In the genomic region with DNA sequence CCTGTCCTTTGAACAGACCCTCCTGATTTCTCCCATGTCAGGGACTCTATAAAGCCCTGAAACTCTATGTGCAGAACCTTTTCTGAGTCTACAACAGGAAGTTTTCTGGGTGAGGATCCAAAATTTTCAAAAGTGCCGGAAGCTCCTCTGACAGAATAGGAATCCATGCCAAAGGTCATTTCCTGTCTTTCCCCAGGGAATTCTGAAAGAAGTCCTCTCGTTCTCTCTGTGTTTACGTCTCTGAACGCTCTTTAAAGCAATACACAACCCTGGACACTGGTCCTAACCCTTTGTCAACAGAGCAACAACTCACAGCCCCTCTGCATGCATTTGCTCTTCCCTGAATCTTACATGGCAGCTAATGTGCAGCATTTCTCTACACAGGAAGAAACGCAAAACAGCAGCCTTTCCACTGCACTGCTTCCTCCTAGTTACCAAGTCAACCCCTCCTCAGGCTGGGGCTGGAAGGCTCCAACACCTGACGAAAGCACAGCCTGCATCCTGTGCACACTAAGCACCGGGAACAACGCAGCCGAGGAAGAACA, we compare ENCODE assay signal across 10 mouse cellular contexts. TPM values are rescaled to one million over a fixed set of nuclear protein-coding genes. Genes with fewer than 3 reads are reported as not detected.
A peak's percentile ranks its signal among the peaks of the same experiment; 100 is the strongest.
DNase-seq lines count a peak whose midpoint lies in the region; ATAC-seq and TF ChIP-seq lines count a peak whose summit lies in the region.
"Had no signal": no experiment of that assay in that cellular context is flagged by ENCODE, and none has a peak within 500 bp of the region (broad histone marks: within the 10 kb centered on the region; RNA-seq: fewer than 3 reads in every experiment).

No protein-coding gene starts in this region.

- 56% methylated on average over 9 of the region's 9 CpGs for WGBS in heart, postnatal 0 days
- 88% methylated on average over 9 of the region's 9 CpGs for WGBS in forebrain, postnatal 0 days

- H3K9me3 ChIP-seq in heart, postnatal 0 days (replicated peaks; ENCODE audit: control insufficient read depth, low read length): no peaks in the 10 kb centered on the region
- H3K9me3 ChIP-seq in forebrain, postnatal 0 days (ENCODE audit: low read length): no peaks in the 10 kb centered on the region

- peak overlapping the region; percentile 80 for H3K27ac ChIP-seq in heart, postnatal 0 days (ENCODE audit: low read depth)
- H3K27ac ChIP-seq in forebrain, postnatal 0 days (ENCODE audit: low read depth, low read length): no peak overlapping the region

- H3K4me3 ChIP-seq in heart, postnatal 0 days (ENCODE audit: low read depth, low read length): no peak overlapping the region
- no peak overlapping the region for H3K4me3 ChIP-seq in forebrain, postnatal 0 days (ENCODE audit: low read depth, low read length)

- DNase-seq in adrenal gland, postnatal 10 days: peak; percentile 48
- DNase-seq in adrenal gland, adult 8-10 months: no peak
- peak; percentile 50 for DNase-seq in adipocyte (ENCODE audit: low spot score)
- DNase-seq in heart, postnatal 0 days (ENCODE audit: low spot score): peak; percentile 34
- DNase-seq in kidney, postnatal 4 days: peak; percentile 23 to 50
- no peak for DNase-seq in urinary bladder, adult 18-20 months (ENCODE audit: low spot score in 2 of 2)
- no peak for DNase-seq in forebrain, postnatal 0 days
- DNase-seq: cerebellum, postnatal 36 days had no signal

- peaks cover 67% of the 10 kb centered on the region for H3K36me3 ChIP-seq in heart, postnatal 0 days (replicated peaks; ENCODE audit: control insufficient read depth, insufficient read depth, low read length)
- peaks cover 80% of the 10 kb centered on the region for H3K36me3 ChIP-seq in forebrain, postnatal 0 days (ENCODE audit: insufficient read depth)

- H3K4me1 ChIP-seq in heart, postnatal 0 days (ENCODE audit: control insufficient read depth, insufficient read depth): no peaks in the 10 kb centered on the region
- no peaks in the 10 kb centered on the region for H3K4me1 ChIP-seq in forebrain, postnatal 0 days (ENCODE audit: insufficient read depth)

- TF ChIP-seq CTCF in heart, postnatal 0 days (IDR thresholded peaks at IDR 0.05; ENCODE audit: low read depth): no peak
- no peak for TF ChIP-seq CTCF in forebrain, postnatal 0 days (IDR thresholded peaks at IDR 0.05; ENCODE audit: low read depth)

- no peak overlapping the region for H3K4me2 ChIP-seq in heart, postnatal 0 days (ENCODE audit: low read depth, low read length)
- H3K4me2 ChIP-seq in forebrain, postnatal 0 days (ENCODE audit: low read depth): no peak overlapping the region

- no peaks in the 10 kb centered on the region for H3K27me3 ChIP-seq in heart, postnatal 0 days (ENCODE audit: control insufficient read depth, insufficient read depth, low read length)
- H3K27me3 ChIP-seq in forebrain, postnatal 0 days (ENCODE audit: insufficient read depth, low read length): no peaks in the 10 kb centered on the region
- H3K27me3 ChIP-seq: Patski had no signal

- no peak for TF ChIP-seq EP300 in heart, postnatal 0 days (IDR thresholded peaks at IDR 0.05; ENCODE audit: low read depth)

- no peak overlapping the region for H3K9ac ChIP-seq in heart, postnatal 0 days (replicated peaks; ENCODE audit: low read depth, low read length)
- no peak overlapping the region for H3K9ac ChIP-seq in forebrain, postnatal 0 days

- peak; percentile 64 for ATAC-seq in heart, postnatal 0 days (ENCODE audit: insufficient read depth, low read depth)
- no peak for ATAC-seq in forebrain, postnatal 0 days
- ATAC-seq in cerebellum, adult (ENCODE audit: insufficient number of reproducible peaks, low FRiP score, low TSS enrichment): no peak
- ATAC-seq: Patski had no signal

RNA-seq across cellular contexts. Expression of a gene that starts 17.5 kb away (rescaled TPM):
- total RNA-seq in adrenal gland, postnatal 10 days (2021): 10 to 100 TPM; 36.9 to 37.0 TPM
- 10 to 100 TPM; 30.0 to 55.3 (median 45.3) TPM for total RNA-seq in adrenal gland, adult 8-10 months (2022)
- 19.7 and 20.7 TPM in 2 replicates for total RNA-seq in heart, postnatal 0 days (2014; rRNA removed; ENCODE audit: low replicate concordance)
- polyA plus RNA-seq in heart, postnatal 0 days (2015; fragmentation: Nextera tagmentation; extraction: Ambion mirVana): 39.6 and 44.4 TPM in 2 replicates
- total RNA-seq in forebrain, postnatal 0 days (2014; rRNA removed): 27.9 and 29.8 TPM in 2 replicates
- 28.0 and 41.0 TPM in 2 replicates for polyA plus RNA-seq in forebrain, postnatal 0 days (2015; fragmentation: Nextera tagmentation; extraction: Ambion mirVana)

RNA-seq across cellular contexts. Expression of a gene that starts 20.5 kb away (rescaled TPM):
- 10 to 100 TPM; 52.0 to 53.2 TPM for total RNA-seq in adrenal gland, postnatal 10 days (2021)
- total RNA-seq in adrenal gland, adult 8-10 months (2022): 10 to 100 TPM; 57.9 to 65.2 (median 60.1) TPM
- 59.7 and 65.9 TPM in 2 replicates for total RNA-seq in heart, postnatal 0 days (2014; rRNA removed; ENCODE audit: low replicate concordance)
- polyA plus RNA-seq in heart, postnatal 0 days (2015; fragmentation: Nextera tagmentation; extraction: Ambion mirVana): 46.3 and 48.5 TPM in 2 replicates
- total RNA-seq in forebrain, postnatal 0 days (2014; rRNA removed): 168 and 180 TPM in 2 replicates
- 163 and 170 TPM in 2 replicates for polyA plus RNA-seq in forebrain, postnatal 0 days (2015; fragmentation: Nextera tagmentation; extraction: Ambion mirVana)

Comparison
In these comparisons a context has a peak if more than half of its experiments do, and no peak if none do; other contexts are left out.
1. DNase-seq: peak in adrenal gland, postnatal 10 days (single experiment), adipocyte (single experiment), heart, postnatal 0 days (single experiment) and kidney, postnatal 4 days (2 of 2); none in adrenal gland, adult 8-10 months (single experiment), urinary bladder, adult 18-20 months (0 of 2) and forebrain, postnatal 0 days (single experiment).